Mouse (Mus musculus): Measurements from ENCODE around the gene Pced1b. TPM values are rescaled to one million over a fixed set of nuclear protein-coding genes. Genes with fewer than 3 reads are reported as not detected.

Pced1b gene
- total and polyA plus RNA-seq, 3 experiments: 6.6 to 36.5 TPM; not detected in 1

- no peak overlapping the region for H3K27ac ChIP-seq (ENCODE audit: control insufficient read depth, low read depth, low read length)
- H3K36me3 ChIP-seq (ENCODE audit: control insufficient read depth in 1 of 2, insufficient read depth in 2 of 2, low read length in 2 of 2): no peaks in the 10 kb centered on the region
- no peak overlapping the region for H3K4me3 ChIP-seq (ENCODE audit: control insufficient read depth in 1 of 2, insufficient read depth in 1 of 2, low read depth in 2 of 2, low read length in 2 of 2)
- no peaks in the 10 kb centered on the region for H3K9me3 ChIP-seq (replicated peaks; ENCODE audit: insufficient read depth, low read length)
- H3K4me1 ChIP-seq (ENCODE audit: control insufficient read depth in 1 of 2, insufficient read depth in 2 of 2, low read length in 2 of 2): no peaks in the 10 kb centered on the region
- no peaks in the 10 kb centered on the region; a peak in 1 of 4 replicates for H3K27me3 ChIP-seq (ENCODE audit: control insufficient read depth in 1 of 2, insufficient read depth in 2 of 2, low read length in 2 of 2)
- TF ChIP-seq BHLHE40 (IDR thresholded peaks at IDR 0.05; ENCODE audit: borderline replicate concordance, low read depth, low read length) (no peak), MYC (IDR thresholded peaks at IDR 0.05; ENCODE audit: low read depth, low read length) (no peak), RCOR1 (IDR thresholded peaks at IDR 0.05; ENCODE audit: low read depth, low read length) (no peak), MAX (IDR thresholded peaks at IDR 0.05; ENCODE audit: low read length) (no peak), RAD21 (IDR thresholded peaks at IDR 0.05; ENCODE audit: low read depth, low read length) (no peak), ZMIZ1 (IDR thresholded peaks at IDR 0.05; ENCODE audit: low read depth, low read length) (no peak), MEF2A (IDR thresholded peaks at IDR 0.05; ENCODE audit: extremely low read depth, insufficient replicate concordance, low read depth, low read length, poor library complexity, severe bottlenecking) (no peak), MAFK (IDR thresholded peaks at IDR 0.05; ENCODE audit: borderline replicate concordance, low read depth, low read length) (no peak), GABPA (IDR thresholded peaks at IDR 0.05; ENCODE audit: low read depth, low read length) (no peak), E2F4 (IDR thresholded peaks at IDR 0.05; ENCODE audit: borderline replicate concordance, low read depth, low read length) (no peak), ELF1 (IDR thresholded peaks at IDR 0.05; ENCODE audit: low read depth, low read length) (no peak), USF1 (IDR thresholded peaks at IDR 0.05; ENCODE audit: low read depth, low read length) (no peak), CHD2 (IDR thresholded peaks at IDR 0.05; ENCODE audit: low read length) (no peak), GATA1 (IDR thresholded peaks at IDR 0.05; ENCODE audit: low read depth, low read length) (no peak), MAZ (IDR thresholded peaks at IDR 0.05; ENCODE audit: low read depth, low read length) (no peak)
- no peak overlapping the region for H3K9ac ChIP-seq (ENCODE audit: control insufficient read depth, low read depth, low read length, poor library complexity, severe bottlenecking)
- DNase-seq (ENCODE audit: low read depth, low spot score): no peak
- no peaks in the 10 kb centered on the region for H3K79me2 ChIP-seq (ENCODE audit: control insufficient read depth, insufficient read depth, low read length, poor library complexity)
These were observed 33.2 kb downstream of the Pced1b start for GRCm38 (mm10) chr15:97280131-97280530.

- Histone ChIP-seq H3K79me2 (ENCODE audit: control insufficient read depth, insufficient read depth, low read length, poor library complexity) (no peaks in the 10 kb centered on the region), H3K9me3 (replicated peaks; ENCODE audit: insufficient read depth, low read length) (no peaks in the 10 kb centered on the region), H3K4me3 (ENCODE audit: control insufficient read depth in 1 of 2, insufficient read depth in 1 of 2, low read depth in 2 of 2, low read length in 2 of 2) (no peak overlapping the region), H3K4me1 (ENCODE audit: control insufficient read depth in 1 of 2, insufficient read depth in 2 of 2, low read length in 2 of 2) (no peaks in the 10 kb centered on the region), H3K27ac (ENCODE audit: control insufficient read depth, low read depth, low read length) (no peak overlapping the region), H3K36me3 (ENCODE audit: control insufficient read depth in 1 of 2, insufficient read depth in 2 of 2, low read length in 2 of 2) (no peaks in the 10 kb centered on the region), H3K9ac (ENCODE audit: control insufficient read depth, low read depth, low read length, poor library complexity, severe bottlenecking) (no peak overlapping the region), H3K27me3 (ENCODE audit: control insufficient read depth in 1 of 2, insufficient read depth in 2 of 2, low read length in 2 of 2) (no peaks in the 10 kb centered on the region; a peak in 1 of 4 replicates)
- no peak for TF ChIP-seq SMC3 (IDR thresholded peaks at IDR 0.05; ENCODE audit: low read depth, low read length)
- no peak for TF ChIP-seq TCF12 (IDR thresholded peaks at IDR 0.05; ENCODE audit: low read depth, low read length)
- TF ChIP-seq USF1 (IDR thresholded peaks at IDR 0.05; ENCODE audit: low read depth, low read length): no peak
- no peak for TF ChIP-seq CHD2 (IDR thresholded peaks at IDR 0.05; ENCODE audit: low read length)
- TF ChIP-seq MAFK (IDR thresholded peaks at IDR 0.05; ENCODE audit: borderline replicate concordance, low read depth, low read length): no peak
- TF ChIP-seq POLR2AphosphoS5 (IDR thresholded peaks at IDR 0.05; ENCODE audit: borderline replicate concordance, low read depth, low read length): no peak
- TF ChIP-seq ZMIZ1 (IDR thresholded peaks at IDR 0.05; ENCODE audit: low read depth, low read length): no peak
- TF ChIP-seq ZNF384 (IDR thresholded peaks at IDR 0.05; ENCODE audit: low read depth, low read length): no peak
- no peak for TF ChIP-seq ZC3H11A (IDR thresholded peaks at IDR 0.05; ENCODE audit: low read depth, low read length)
- TF ChIP-seq NRF1 (IDR thresholded peaks at IDR 0.05; ENCODE audit: insufficient read depth, low read depth, low read length, poor library complexity, severe bottlenecking): no peak
- TF ChIP-seq CHD1 (IDR thresholded peaks at IDR 0.05; ENCODE audit: low read depth, low read length): no peak
- no peak for TF ChIP-seq BHLHE40 (IDR thresholded peaks at IDR 0.05; ENCODE audit: borderline replicate concordance, low read depth, low read length)
- DNase-seq (ENCODE audit: low read depth, low spot score): no peak
These were observed 33.9 kb downstream of the Pced1b start for GRCm38 (mm10) chr15:97280776-97281175.
